In genomic region chrX:73637415-73637814, GRCm38 (mm10) we compare ENCODE assay signal across 9 mouse cellular contexts. TPM values are rescaled to one million over a fixed set of nuclear protein-coding genes. Genes with fewer than 3 reads are reported as not detected.
DNase-seq lines count a peak whose midpoint lies in the region; ATAC-seq and TF ChIP-seq lines count a peak whose summit lies in the region.
"Had no signal": no experiment of that assay in that cellular context is flagged by ENCODE, and none has a peak within 500 bp of the region (broad histone marks: within the 10 kb centered on the region; RNA-seq: fewer than 3 reads in every experiment).

No protein-coding gene starts in this region.

- no peak overlapping the region for H3K9ac ChIP-seq in neural tube, embryonic 11.5 days (ENCODE audit: low read length)
- no peak overlapping the region for H3K9ac ChIP-seq in limb, embryonic 14.5 days (ENCODE audit: low read depth, low read length, severe bottlenecking)
- no peak overlapping the region for H3K9ac ChIP-seq in stomach, postnatal 0 days (ENCODE audit: low read length)

- no peak for TF ChIP-seq EP300 in stomach, postnatal 0 days (optimal IDR thresholded peaks at IDR 0.05)

- H3K4me3 ChIP-seq in cerebellum, adult 2 months (replicated peaks; ENCODE audit: insufficient read depth, low read depth, low read length), result peak overlapping the region; percentile 1
- peak overlapping the region; percentile 23 for H3K4me3 ChIP-seq in neural tube, embryonic 11.5 days (ENCODE audit: low read depth, low read length)
- peak overlapping the region; percentile 33 for H3K4me3 ChIP-seq in limb, embryonic 14.5 days (replicated peaks; ENCODE audit: low read length)
- H3K4me3 ChIP-seq in stomach, postnatal 0 days (ENCODE audit: low read depth, low read length), result peak overlapping the region; percentile 10; the same call in 1 of the 2 replicates

- no peaks in the 10 kb centered on the region for H3K27me3 ChIP-seq in cerebellum, adult 2 months (ENCODE audit: control insufficient read depth, insufficient read depth, low read length)
- peaks cover 44% of the 10 kb centered on the region for H3K27me3 ChIP-seq in neural tube, embryonic 11.5 days (ENCODE audit: control insufficient read depth, insufficient read depth, low read length)
- H3K27me3 ChIP-seq in limb, embryonic 14.5 days (ENCODE audit: control insufficient read depth, insufficient read depth, low read length), result peaks cover 24% of the 10 kb centered on the region; the same call in 1 of the 2 replicates
- H3K27me3 ChIP-seq in stomach, postnatal 0 days (ENCODE audit: control insufficient read depth, insufficient read depth, low read length), result no peaks in the 10 kb centered on the region

- no peaks in the 10 kb centered on the region for H3K9me3 ChIP-seq in neural tube, embryonic 11.5 days (ENCODE audit: control insufficient read depth, low read length)
- H3K9me3 ChIP-seq in limb, embryonic 14.5 days (ENCODE audit: control insufficient read depth, low read length), result no peaks in the 10 kb centered on the region
- no peaks in the 10 kb centered on the region for H3K9me3 ChIP-seq in stomach, postnatal 0 days (ENCODE audit: control insufficient read depth, low read length)

- no peak overlapping the region for H3K27ac ChIP-seq in cerebellum, adult 2 months (ENCODE audit: insufficient read depth, low read length)
- no peak overlapping the region for H3K27ac ChIP-seq in neural tube, embryonic 11.5 days (ENCODE audit: low read depth, low read length)
- no peak overlapping the region for H3K27ac ChIP-seq in limb, embryonic 14.5 days (replicated peaks; ENCODE audit: low read depth, low read length)
- no peak overlapping the region for H3K27ac ChIP-seq in stomach, postnatal 0 days (replicated peaks)

- 13% methylated on average over 19 of the region's 19 CpGs for WGBS in cerebellum, adult 2 months
- WGBS in neural tube, embryonic 11.5 days, result 15% methylated on average over 19 of the region's 19 CpGs
- WGBS in limb, embryonic 14.5 days, result 26% methylated on average over 19 of the region's 19 CpGs
- WGBS in stomach, postnatal 0 days, result 8% methylated on average over 16 of the region's 19 CpGs

- ATAC-seq in neural tube, embryonic 11.5 days (ENCODE audit: insufficient read depth, low FRiP score, low TSS enrichment), result no peak
- no peak for ATAC-seq in limb, embryonic 14.5 days (ENCODE audit: low FRiP score, low read depth)
- no peak for ATAC-seq in stomach, postnatal 0 days (ENCODE audit: low FRiP score, low TSS enrichment)

- H3K36me3 ChIP-seq in neural tube, embryonic 11.5 days (ENCODE audit: control insufficient read depth, insufficient read depth, low read length), result no peaks in the 10 kb centered on the region
- H3K36me3 ChIP-seq in limb, embryonic 14.5 days (ENCODE audit: control insufficient read depth, insufficient read depth, low read length), result no peaks in the 10 kb centered on the region
- H3K36me3 ChIP-seq in stomach, postnatal 0 days (ENCODE audit: control insufficient read depth, insufficient read depth, low read length), result no peaks in the 10 kb centered on the region

- DNase-seq in cerebellum, adult 2 months, result peak in 1 of 2 experiments; percentile 4
- DNase-seq in cerebellum, adult 11-12 months, result no peak
- DNase-seq in neural tube, embryonic 11.5 days (ENCODE audit: low spot score), result no peak
- no peak for DNase-seq in neural tube, embryonic 10.5 days (ENCODE audit: extremely low spot score, low spot score)
- DNase-seq in limb, embryonic 14.5 days (ENCODE audit: low spot score), result no peak
- no peak for DNase-seq in stomach, postnatal 0 days (ENCODE audit: low spot score)
- DNase-seq in frontal cortex, adult 2 months (ENCODE audit: extremely low spot score in 1 of 2, low spot score in 1 of 2), result no peak
- DNase-seq in lung, postnatal 36 days, result no peak

- H3K4me2 ChIP-seq in neural tube, embryonic 11.5 days (ENCODE audit: low read depth), result peak overlapping the region; percentile 37
- H3K4me2 ChIP-seq in limb, embryonic 14.5 days (replicated peaks; ENCODE audit: low read depth, low read length, severe bottlenecking), result peak overlapping the region; percentile 51
- H3K4me2 ChIP-seq in stomach, postnatal 0 days (replicated peaks; ENCODE audit: low read depth), result peak overlapping the region; percentile 50

- H3K4me1 ChIP-seq in cerebellum, adult 2 months (ENCODE audit: control insufficient read depth, insufficient read depth, low read length), result peaks cover 3% of the 10 kb centered on the region; the same call in 1 of the 2 replicates
- no peaks in the 10 kb centered on the region for H3K4me1 ChIP-seq in neural tube, embryonic 11.5 days (ENCODE audit: control insufficient read depth, insufficient read depth, low read length)
- H3K4me1 ChIP-seq in limb, embryonic 14.5 days (ENCODE audit: control insufficient read depth, insufficient read depth, low read length), result no peaks in the 10 kb centered on the region
- H3K4me1 ChIP-seq in stomach, postnatal 0 days (replicated peaks; ENCODE audit: control insufficient read depth, insufficient read depth), result no peaks in the 10 kb centered on the region

- no peak for TF ChIP-seq POLR2A in cerebellum, adult 2 months (IDR thresholded peaks at IDR 0.05; ENCODE audit: borderline replicate concordance, insufficient read depth, low read length)
- TF ChIP-seq POLR2A in limb, embryonic 14.5 days (IDR thresholded peaks at IDR 0.05; ENCODE audit: borderline replicate concordance, extremely low read depth, insufficient read depth, insufficient read length), result no peak

- TF ChIP-seq CTCF in cerebellum, adult 2 months (IDR thresholded peaks at IDR 0.05; ENCODE audit: borderline replicate concordance, insufficient read depth, low read depth, low read length), result no peak
- no peak for TF ChIP-seq CTCF in stomach, postnatal 0 days (IDR thresholded peaks at IDR 0.05; ENCODE audit: low read depth)

RNA-seq across cellular contexts. Expression of gene Dusp9, which starts 1.8 kb away (rescaled TPM):
- polyA plus RNA-seq in cerebellum, adult 2 months (2012; rRNA removed), result 0.43 and 0.52 TPM in 2 replicates
- 4.2 and 6.3 TPM in 2 replicates for polyA plus RNA-seq in neural tube, embryonic 11.5 days (2014; fragmentation: Nextera tagmentation; extraction: Ambion mirVana)
- polyA plus RNA-seq in limb, embryonic 14.5 days (2012; rRNA removed), result 10.9 and 13.9 TPM in 2 replicates
- 2.4 and 5.0 TPM in 2 replicates for polyA plus RNA-seq in limb, embryonic 14.5 days (2014; fragmentation: Nextera tagmentation; extraction: Ambion mirVana)
- 8.2 and 8.9 TPM in 2 replicates for polyA plus RNA-seq in stomach, postnatal 0 days (2015; fragmentation: Nextera tagmentation; extraction: Ambion mirVana)
- 1.0 and 1.8 TPM in 2 replicates for polyA plus RNA-seq in frontal cortex, adult 2 months (2012; rRNA removed)
- polyA plus RNA-seq: liver, adult 2 months had no signal

RNA-seq across cellular contexts. Expression of gene Pnck, which starts 22.5 kb away (rescaled TPM):
- 92.0 and 97.8 TPM in 2 replicates for polyA plus RNA-seq in cerebellum, adult 2 months (2012; rRNA removed)
- 11.1 and 13.3 TPM in 2 replicates for polyA plus RNA-seq in neural tube, embryonic 11.5 days (2014; fragmentation: Nextera tagmentation; extraction: Ambion mirVana)
- 27.4 and 34.4 TPM in 2 replicates for polyA plus RNA-seq in limb, embryonic 14.5 days (2012; rRNA removed)
- 20.9 and 22.7 TPM in 2 replicates for polyA plus RNA-seq in limb, embryonic 14.5 days (2014; fragmentation: Nextera tagmentation; extraction: Ambion mirVana)
- polyA plus RNA-seq in stomach, postnatal 0 days (2015; fragmentation: Nextera tagmentation; extraction: Ambion mirVana), result 19.3 and 24.5 TPM in 2 replicates
- 94.2 and 126 TPM in 2 replicates for polyA plus RNA-seq in frontal cortex, adult 2 months (2012; rRNA removed)

RNA-seq across cellular contexts. Expression of gene Slc6a8, which starts 35.5 kb away (rescaled TPM):
- 165 and 166 TPM in 2 replicates for polyA plus RNA-seq in cerebellum, adult 2 months (2012; rRNA removed)
- polyA plus RNA-seq in neural tube, embryonic 11.5 days (2014; fragmentation: Nextera tagmentation; extraction: Ambion mirVana), result 6.8 and 6.9 TPM in 2 replicates
- polyA plus RNA-seq in limb, embryonic 14.5 days (2012; rRNA removed), result 71.9 and 98.9 TPM in 2 replicates
- 11.9 and 12.5 TPM in 2 replicates for polyA plus RNA-seq in limb, embryonic 14.5 days (2014; fragmentation: Nextera tagmentation; extraction: Ambion mirVana)
- polyA plus RNA-seq in stomach, postnatal 0 days (2015; fragmentation: Nextera tagmentation; extraction: Ambion mirVana), result 7.5 and 9.2 TPM in 2 replicates
- polyA plus RNA-seq in frontal cortex, adult 2 months (2012; rRNA removed), result 116 TPM in 2 replicates
